In the genomic region with DNA sequence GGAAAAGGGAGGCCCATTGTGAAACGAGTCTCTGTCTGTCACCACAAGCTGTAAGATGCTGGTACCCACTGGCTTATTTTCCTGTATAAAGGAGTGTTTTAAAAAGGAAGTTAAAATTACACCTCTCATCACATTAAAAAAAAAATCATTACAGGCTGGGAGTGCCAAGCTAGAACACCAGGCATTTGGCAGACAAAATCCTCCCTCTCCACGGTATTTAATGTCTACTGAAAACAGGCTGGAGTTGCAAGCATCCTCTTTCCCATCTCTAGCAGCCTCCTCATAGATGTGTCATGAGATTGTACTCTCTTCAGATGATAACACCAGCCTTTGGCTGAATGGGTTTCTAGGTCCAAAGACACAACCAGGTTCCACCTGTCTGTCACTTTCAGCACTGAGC, we compare ENCODE assay signal across 14 mouse cellular contexts.
"Had no signal": no experiment of that assay in that cellular context is flagged by ENCODE, and none has a peak within 500 bp of the region (broad histone marks: within the 10 kb centered on the region; RNA-seq: fewer than 3 reads in every experiment).

No protein-coding gene starts in this region.

- H3K27ac ChIP-seq: kidney, postnatal 0 days; limb, embryonic 13.5 days; liver, embryonic 14.5 days; midbrain, embryonic 12.5 days; neural tube, embryonic 13.5 days had no signal

- H3K4me3 ChIP-seq: limb, embryonic 13.5 days; midbrain, embryonic 12.5 days; neural tube, embryonic 13.5 days had no signal

- ATAC-seq: midbrain, embryonic 16.5 days had no signal

- DNase-seq: kidney, adult 11 months; kidney, adult 9 months; kidney, postnatal 36 days; lung, adult 18-20 months; retina, postnatal 1 day; spleen, adult 18-20 months; thymus, adult 2 months; thymus, postnatal 25 days had no signal

- H3K9me3 ChIP-seq: limb, embryonic 13.5 days; midbrain, embryonic 12.5 days; neural tube, embryonic 13.5 days had no signal

- H3K4me2 ChIP-seq: limb, embryonic 13.5 days; midbrain, embryonic 12.5 days; neural tube, embryonic 13.5 days had no signal

- H3K9ac ChIP-seq: limb, embryonic 13.5 days; liver, embryonic 14.5 days; midbrain, embryonic 12.5 days; neural tube, embryonic 13.5 days had no signal

- H3K4me1 ChIP-seq: midbrain, embryonic 12.5 days had no signal

- H3K27me3 ChIP-seq: limb, embryonic 13.5 days; midbrain, embryonic 12.5 days; neural tube, embryonic 13.5 days had no signal
